Mouse (Mus musculus): ENCODE measurements around the gene Tmem199. TPM values are rescaled to one million over a fixed set of nuclear protein-coding genes. Genes with fewer than 3 reads are reported as not detected.

The Tmem199 gene
- total and polyA plus RNA-seq, 3 experiments, result 6.9 to 26.8 (median 22.0) TPM

DNA sequence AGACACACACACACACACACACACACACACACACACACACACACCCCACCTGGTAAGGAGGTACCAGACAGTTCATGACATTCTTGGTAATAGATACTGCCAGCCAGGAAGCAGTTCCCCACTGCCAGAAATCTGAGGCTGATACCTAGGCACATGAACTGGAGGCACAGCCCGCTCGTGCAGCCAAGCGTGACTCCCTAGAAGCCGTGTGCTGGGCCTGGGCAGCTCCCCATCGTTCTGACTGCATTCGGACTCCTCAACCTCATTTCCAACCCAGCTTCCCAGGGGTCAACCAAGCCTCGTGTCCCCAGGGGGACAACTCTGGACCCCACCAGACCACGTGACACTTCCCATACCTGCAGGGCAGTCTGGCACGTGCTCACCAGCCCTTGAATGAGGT, 16.7 kb upstream of the Tmem199 start:
- no peak for DNase-seq

- DNase-seq, result no peak
These were observed 12.9 kb upstream of the Tmem199 start for GRCm38 (mm10) chr11:78524838-78525237.

DNA sequence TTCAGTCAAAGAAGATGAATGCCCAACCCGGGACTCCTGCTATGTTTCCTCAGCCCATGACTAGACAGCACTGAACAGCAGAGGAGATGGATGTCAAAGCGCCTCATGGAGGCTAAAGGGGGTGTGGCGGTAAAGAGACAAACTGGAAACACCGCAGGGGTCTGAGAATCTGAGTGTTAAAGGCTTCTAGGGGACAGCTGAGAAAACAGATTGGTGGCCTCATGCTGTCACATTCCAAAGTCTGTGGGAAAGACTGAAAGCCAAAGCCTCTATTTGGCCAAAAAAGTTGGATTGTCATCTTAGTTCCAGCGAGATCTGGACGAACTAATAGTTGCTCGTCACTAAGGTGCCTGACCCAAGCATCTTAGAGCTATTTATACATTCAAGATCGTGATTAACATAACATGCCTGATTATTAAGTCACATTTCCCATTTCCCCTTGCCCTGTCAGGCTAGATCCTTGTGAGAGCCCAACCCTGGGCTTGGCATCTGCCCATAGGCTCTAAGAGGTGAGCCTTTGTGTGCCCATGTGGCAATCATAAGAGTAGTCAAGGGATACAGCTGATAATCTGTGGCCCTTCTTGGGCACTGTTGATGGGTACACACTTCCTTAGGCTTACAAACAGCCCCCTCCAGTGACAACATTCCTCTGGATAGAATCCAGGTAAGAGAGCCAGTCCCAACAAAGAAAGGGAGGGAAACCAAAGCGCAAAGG, 11.4 kb upstream of the Tmem199 start:
- no peak for DNase-seq

GRCm38 (mm10) chr11:78522481-78522997, 10.6 kb upstream of the Tmem199 start:
- DNase-seq, result peak; percentile 37

- no peak for DNase-seq
These were observed 9.9 kb upstream of the Tmem199 start for GRCm38 (mm10) chr11:78521880-78522279.

GRCm38 (mm10) chr11:78518931-78519330, 7.0 kb upstream of the Tmem199 start:
- no peak for DNase-seq

DNA sequence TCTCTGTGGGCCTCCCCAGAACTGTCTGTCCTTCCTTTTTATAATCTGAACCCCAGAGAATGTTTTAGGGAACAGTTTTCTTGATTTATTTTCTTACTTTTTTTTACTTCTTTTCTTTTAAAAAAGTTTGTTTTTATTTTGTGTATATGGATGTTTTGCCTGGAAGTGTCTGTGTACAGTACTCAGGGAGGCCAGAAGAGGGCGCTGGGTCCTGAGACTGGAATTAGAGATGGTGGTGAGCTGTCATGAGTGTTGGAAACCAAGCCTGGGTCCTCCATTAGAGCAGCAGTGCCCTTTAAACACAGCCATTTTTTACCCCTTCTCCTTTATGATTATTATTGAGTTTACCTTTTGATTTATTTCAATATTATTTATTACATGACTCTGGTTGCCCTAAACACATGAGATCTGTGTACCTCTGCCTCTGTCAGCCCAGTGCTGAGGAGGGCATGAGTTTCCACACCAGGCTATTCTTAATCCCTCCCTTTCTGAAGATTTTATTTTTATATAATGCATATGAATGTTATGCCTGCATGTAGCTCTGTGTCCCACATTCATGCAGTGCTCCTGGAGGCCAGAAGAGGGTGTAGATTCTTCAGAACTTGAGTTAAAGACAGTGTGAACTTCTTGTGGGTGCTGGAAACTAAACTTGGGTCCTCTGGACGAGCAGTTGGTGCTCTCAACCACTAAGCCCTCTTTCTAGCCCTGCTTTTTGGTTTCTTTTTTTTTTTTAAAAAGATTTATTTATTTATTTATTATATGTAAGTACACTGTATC, 3.8 kb upstream of the Tmem199 start:
- DNase-seq, result no peak

GRCm38 (mm10) chr11:78513106-78513790, 1.3 kb upstream of the Tmem199 start:
- DNase-seq, result no peak

DNA sequence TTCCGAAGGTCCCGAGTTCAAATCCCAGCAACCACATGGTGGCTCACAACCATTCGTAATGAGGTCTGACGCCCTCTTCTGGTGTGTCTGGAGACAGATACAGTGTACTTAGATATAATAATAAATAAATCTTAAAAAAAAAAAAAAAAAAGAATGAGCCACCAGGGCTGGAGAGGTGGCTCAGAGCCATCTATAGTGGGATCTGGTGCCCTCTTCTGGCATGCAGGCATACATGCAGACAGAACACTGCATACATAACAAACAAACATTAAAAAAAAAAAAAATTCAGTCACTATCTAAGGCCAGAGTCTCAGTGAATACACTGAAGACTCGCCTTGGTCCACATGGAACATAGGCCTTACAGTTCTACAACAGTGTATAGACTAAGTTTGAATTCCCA, 2.8 kb downstream of the Tmem199 start:
- DNase-seq, result no peak

DNA sequence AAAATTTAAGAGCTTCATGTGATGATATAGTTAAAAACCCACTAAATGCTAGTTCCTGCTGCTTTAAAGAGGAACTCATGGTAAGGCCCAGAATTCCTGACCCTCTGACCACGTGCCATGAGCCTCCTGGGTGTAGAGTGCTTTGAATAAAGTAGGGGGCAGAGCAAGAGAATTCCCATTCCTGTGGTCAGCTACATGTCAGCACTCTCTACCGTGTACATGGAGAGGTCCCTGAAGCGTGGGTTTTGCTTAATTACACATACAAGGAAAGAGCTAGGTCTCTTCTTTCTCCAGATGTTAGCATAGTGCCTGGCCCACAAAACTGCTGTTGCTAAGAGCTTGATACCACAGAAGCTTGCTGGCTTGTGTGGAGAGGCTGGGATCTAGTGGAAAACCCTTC, 6.5 kb downstream of the Tmem199 start:
- no peak for DNase-seq

DNA sequence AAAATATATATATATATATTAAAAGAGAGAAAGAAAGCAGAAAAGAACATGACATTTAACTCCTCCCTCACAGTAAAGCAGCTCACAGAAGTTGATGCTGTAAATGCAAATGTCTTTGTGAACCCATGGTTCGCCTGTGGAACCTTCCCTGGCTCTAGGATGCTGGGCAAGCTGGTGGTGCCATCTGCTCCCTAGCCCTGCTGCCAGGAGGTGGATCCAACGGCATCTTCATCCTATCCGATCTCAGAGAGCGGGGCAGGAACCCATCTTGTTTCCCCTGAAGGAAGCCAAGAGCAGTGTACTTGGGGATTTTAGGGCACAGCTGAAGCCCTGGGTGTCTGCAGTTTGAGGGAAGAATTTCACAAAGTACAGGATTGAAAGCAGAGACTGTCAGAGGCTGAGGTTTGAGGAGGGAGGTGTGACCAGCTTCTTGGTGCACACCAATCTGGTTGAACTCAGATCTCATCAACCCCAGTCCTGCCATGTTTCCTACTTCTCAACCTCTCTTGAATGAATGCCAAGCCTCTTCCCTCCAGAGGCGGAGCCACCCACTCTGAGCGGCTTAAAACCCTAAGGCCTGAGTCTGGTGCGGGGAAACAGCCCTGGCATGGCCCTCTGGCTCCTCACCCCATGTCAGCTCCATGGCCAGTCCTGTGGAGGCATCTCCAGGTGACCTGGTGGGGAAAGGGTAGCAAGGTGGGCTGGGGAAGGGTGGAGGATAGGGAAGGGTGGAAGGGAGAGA, 8.9 kb downstream of the Tmem199 start, which contains the start of gene Sebox:
Gene Sebox (plus strand): TSS at position 539 of the 742 bp plus-strand sequence.
- DNase-seq, result no peak

- DNase-seq, result no peak
These were observed 10.4 kb downstream of the Tmem199 start for GRCm38 (mm10) chr11:78501529-78501928.

DNA sequence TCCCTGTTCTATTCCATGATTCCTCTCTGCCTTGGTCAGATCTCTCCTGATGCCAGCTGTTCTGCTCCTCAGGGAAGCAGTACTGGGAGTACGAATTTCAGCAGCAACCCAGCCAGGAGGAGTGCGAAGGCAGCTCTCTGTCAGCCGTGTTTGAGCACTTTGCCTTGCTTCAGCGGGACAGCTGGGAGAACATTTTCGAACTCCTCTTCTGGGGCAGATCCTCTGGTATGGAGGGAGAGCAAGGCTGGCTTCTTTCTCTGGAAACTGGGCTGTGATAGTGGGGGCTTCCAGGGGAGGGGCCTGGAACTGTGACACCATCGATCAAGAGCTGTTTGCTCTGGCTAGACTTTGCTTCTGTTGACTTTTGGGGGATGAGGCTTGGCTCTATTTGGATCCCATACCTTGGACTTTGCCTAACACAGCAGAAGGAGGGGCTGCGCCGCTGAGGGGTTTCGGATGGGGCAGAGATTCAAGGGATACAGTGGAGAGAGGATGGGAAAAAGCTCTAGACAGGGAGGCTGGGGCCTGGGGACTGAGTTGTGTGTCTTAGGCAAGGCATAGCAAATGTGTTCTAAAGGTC, 11.3 kb downstream of the Tmem199 start:
- DNase-seq, result no peak

GRCm38 (mm10) chr11:78499543-78499942, 12.4 kb downstream of the Tmem199 start:
- DNase-seq, result no peak

GRCm38 (mm10) chr11:78499004-78499403, 13.0 kb downstream of the Tmem199 start, which contains the start of gene Vtn:
Vtn (plus strand) TSS chr11:78499091.
- peak; percentile 26 for DNase-seq

- peak; percentile 96 for DNase-seq
These were observed 14.1 kb downstream of the Tmem199 start, which contains the start of gene Sarm1 for GRCm38 (mm10) chr11:78497544-78498522. Sarm1 (minus strand) TSS chr11:78497754.

- peak; percentile 35 for DNase-seq
These were observed 14.9 kb downstream of the Tmem199 start for GRCm38 (mm10) chr11:78497071-78497541.

GRCm38 (mm10) chr11:78495904-78496303, 16.1 kb downstream of the Tmem199 start:
- DNase-seq, result peak; percentile 34

GRCm38 (mm10) chr11:78490781-78491241, 21.2 kb downstream of the Tmem199 start:
- peak; percentile 68 for DNase-seq

GRCm38 (mm10) chr11:78488168-78488567, 23.8 kb downstream of the Tmem199 start:
- peak; percentile 69 for DNase-seq

All from adrenal gland, adult 2 months (tissue).